Mouse (Mus musculus) MEL (cell line): ENCODE measurements around the gene Epha6. TPM values are rescaled to one million over a fixed set of nuclear protein-coding genes. Genes with fewer than 3 reads are reported as not detected.

Experiments used
- DNase-seq: peaks from one replicate; pipeline ENCODE4 v3.0.0; 2011; ENCODE audit warnings: low read depth, low spot score
- H3K27ac ChIP-seq: 2 replicates; pipeline ENCODE4 v1.5.1; 2012; ENCODE audit warnings: low read depth, mild to moderate bottlenecking, control low read depth, low read length, moderate library complexity; ENCODE audit not compliant: control insufficient read depth
- H3K27me3 ChIP-seq, 2 experiments: fragments of 150-350 bp in 1 of 2; sonication (generic) in 1 of 2; 2 replicates each; pipeline ENCODE4 v1.6.1; 2012; ENCODE audit warnings: low read length in 2 of 2, mild to moderate bottlenecking in 2 of 2, improper control_type of control experiment in 1 of 2, moderate library complexity in 1 of 2; ENCODE audit not compliant: insufficient read depth in 2 of 2, control insufficient read depth in 1 of 2
- H3K36me3 ChIP-seq, 2 experiments: 2 replicates each; pipeline ENCODE4 v1.6.1; 2012 to 2014; ENCODE audit warnings: low read length in 2 of 2, improper control_type of control experiment in 1 of 2, inconsistent platforms in 1 of 2, mild to moderate bottlenecking in 1 of 2; ENCODE audit not compliant: insufficient read depth in 2 of 2, control insufficient read depth in 1 of 2
- H3K4me1 ChIP-seq, 2 experiments: fragments of 150-350 bp in 1 of 2; sonication (generic) in 1 of 2; 2 replicates each; pipeline ENCODE4 v1.6.1; 2012; ENCODE audit warnings: low read length in 2 of 2, improper control_type of control experiment in 1 of 2, mild to moderate bottlenecking in 1 of 2; ENCODE audit not compliant: insufficient read depth in 2 of 2, control insufficient read depth in 1 of 2
- H3K4me3 ChIP-seq, 2 experiments: fragments of 150-350 bp in 1 of 2; sonication (generic) in 1 of 2; 2 replicates each; pipeline ENCODE4 v1.5.1; 2012; ENCODE audit warnings: low read depth in 2 of 2, low read length in 2 of 2, mild to moderate bottlenecking in 2 of 2, moderate library complexity in 2 of 2, control low read depth in 1 of 2, improper control_type of control experiment in 1 of 2; ENCODE audit not compliant: control insufficient read depth in 1 of 2, insufficient read depth in 1 of 2
- H3K79me2 ChIP-seq: 2 replicates; pipeline ENCODE4 v1.6.1; 2012; ENCODE audit warnings: mild to moderate bottlenecking, low read length, moderate library complexity; ENCODE audit not compliant: control insufficient read depth, poor library complexity, insufficient read depth
- H3K9ac ChIP-seq: 2 replicates; pipeline ENCODE4 v1.6.1; 2012; ENCODE audit warnings: low read depth, mild to moderate bottlenecking, control low read depth, low read length, moderate library complexity; ENCODE audit not compliant: control insufficient read depth, poor library complexity, severe bottlenecking
- H3K9me3 ChIP-seq: fragments of 150-350 bp; sonication (generic); replicated peaks from 2 replicates; pipeline ENCODE4 v1.6.1; 2012; ENCODE audit warnings: mild to moderate bottlenecking, low read length, improper control_type of control experiment, moderate library complexity; ENCODE audit not compliant: insufficient read depth
- BHLHE40 ChIP-seq: IDR thresholded peaks from 2 replicates; pipeline ENCODE4 v1.6.1; 2012; ENCODE audit warnings: low read depth, mild to moderate bottlenecking, inconsistent platforms, low read length, improper control_type of control experiment, borderline replicate concordance
- CHD1 ChIP-seq: IDR thresholded peaks from 2 replicates; pipeline ENCODE4 v1.6.1; 2012; ENCODE audit warnings: low read depth, mild to moderate bottlenecking, inconsistent platforms, low read length, improper control_type of control experiment
- CHD2 ChIP-seq: IDR thresholded peaks from 2 replicates; pipeline ENCODE4 v1.6.1; 2011; ENCODE audit warnings: low read length, improper control_type of control experiment
- CTCF ChIP-seq, 3 experiments: IDR thresholded peaks in 2 of 3; conservative IDR thresholded peaks in 1 of 3; 2 replicates each; pipeline ENCODE4 v1.5.1; 2011 to 2012; ENCODE audit warnings: low read length in 3 of 3, low read depth in 2 of 3, mild to moderate bottlenecking in 2 of 3, improper control_type of control experiment in 1 of 3, inconsistent platforms in 1 of 3, mixed read lengths in 1 of 3, moderate library complexity in 1 of 3; ENCODE audit not compliant: control insufficient read depth in 1 of 3, insufficient read depth in 1 of 3, poor library complexity in 1 of 3, severe bottlenecking in 1 of 3
- E2F4 ChIP-seq: IDR thresholded peaks from 2 replicates; pipeline ENCODE4 v1.6.1; 2011; ENCODE audit warnings: low read depth, low read length, improper control_type of control experiment, borderline replicate concordance
- ELF1 ChIP-seq: IDR thresholded peaks from 2 replicates; pipeline ENCODE4 v1.6.1; 2014; ENCODE audit warnings: low read depth, mild to moderate bottlenecking, inconsistent platforms, low read length, improper control_type of control experiment, moderate library complexity
- EP300 ChIP-seq, 2 experiments: IDR thresholded peaks; 2 replicates each; pipeline ENCODE4 v1.6.1; 2011; ENCODE audit warnings: improper control_type of control experiment in 2 of 2, low read length in 2 of 2, low read depth in 1 of 2, mild to moderate bottlenecking in 1 of 2
- GABPA ChIP-seq: IDR thresholded peaks from 2 replicates; pipeline ENCODE4 v1.6.1; 2012; ENCODE audit warnings: low read depth, mild to moderate bottlenecking, inconsistent platforms, low read length, improper control_type of control experiment, moderate library complexity
- KAT2A ChIP-seq: conservative IDR thresholded peaks from 2 replicates; pipeline ENCODE4 v1.6.1; 2012; ENCODE audit warnings: low read depth, low read length, improper control_type of control experiment, inconsistent platforms
- MAFK ChIP-seq: IDR thresholded peaks from 2 replicates; pipeline ENCODE4 v1.6.1; 2011; ENCODE audit warnings: low read depth, mild to moderate bottlenecking, low read length, improper control_type of control experiment, borderline replicate concordance
- MAZ ChIP-seq: IDR thresholded peaks from 2 replicates; pipeline ENCODE4 v1.6.1; 2012; ENCODE audit warnings: low read depth, mild to moderate bottlenecking, inconsistent platforms, low read length, improper control_type of control experiment
- MEF2A ChIP-seq: IDR thresholded peaks from 2 replicates; pipeline ENCODE4 v1.6.1; 2014; ENCODE audit warnings: low read depth, mild to moderate bottlenecking, inconsistent platforms, low read length, improper control_type of control experiment; ENCODE audit not compliant: poor library complexity, insufficient replicate concordance, severe bottlenecking; ENCODE audit errors: extremely low read depth
- MYC ChIP-seq: IDR thresholded peaks from 2 replicates; pipeline ENCODE4 v1.6.1; 2011; ENCODE audit warnings: low read depth, mild to moderate bottlenecking, low read length, improper control_type of control experiment, moderate library complexity
- NRF1 ChIP-seq: IDR thresholded peaks from 2 replicates; pipeline ENCODE4 v1.6.1; 2014; ENCODE audit warnings: low read depth, mild to moderate bottlenecking, inconsistent platforms, low read length, improper control_type of control experiment, moderate library complexity; ENCODE audit not compliant: poor library complexity, insufficient read depth, severe bottlenecking
- POLR2A ChIP-seq, 2 experiments: IDR thresholded peaks; 2 replicates each; pipeline ENCODE4 v1.6.1; 2011 to 2012; ENCODE audit warnings: low read length in 2 of 2, mild to moderate bottlenecking in 2 of 2, control low read depth in 1 of 2, improper control_type of control experiment in 1 of 2, low read depth in 1 of 2, moderate library complexity in 1 of 2; ENCODE audit not compliant: control insufficient read depth in 1 of 2, insufficient read depth in 1 of 2, poor library complexity in 1 of 2
- POLR2AphosphoS2 ChIP-seq: IDR thresholded peaks from 2 replicates; pipeline ENCODE4 v1.6.1; 2011; ENCODE audit warnings: low read length, improper control_type of control experiment
- POLR2AphosphoS5 ChIP-seq: IDR thresholded peaks from 2 replicates; pipeline ENCODE4 v1.6.1; 2012; ENCODE audit warnings: low read depth, borderline replicate concordance, mild to moderate bottlenecking, inconsistent platforms, low read length, moderate library complexity, mixed read lengths
- RCOR1 ChIP-seq: IDR thresholded peaks from 2 replicates; pipeline ENCODE4 v1.6.1; 2012; ENCODE audit warnings: low read depth, mild to moderate bottlenecking, inconsistent platforms, low read length, improper control_type of control experiment
- TAL1 ChIP-seq: IDR thresholded peaks from 2 replicates; pipeline ENCODE4 v1.6.1; 2012; ENCODE audit warnings: mild to moderate bottlenecking, inconsistent platforms, low read length, moderate library complexity, mixed read lengths
- TCF12 ChIP-seq: IDR thresholded peaks from 2 replicates; pipeline ENCODE4 v1.6.1; 2014; ENCODE audit warnings: low read depth, mild to moderate bottlenecking, inconsistent platforms, low read length, improper control_type of control experiment, moderate library complexity
- UBTF ChIP-seq: IDR thresholded peaks from 2 replicates; pipeline ENCODE4 v1.6.1; 2012; ENCODE audit warnings: low read depth, mild to moderate bottlenecking, inconsistent platforms, low read length, improper control_type of control experiment, moderate library complexity, borderline replicate concordance; ENCODE audit not compliant: insufficient read depth
- ZC3H11A ChIP-seq: IDR thresholded peaks from 2 replicates; pipeline ENCODE4 v1.6.1; 2012; ENCODE audit warnings: low read depth, mild to moderate bottlenecking, inconsistent platforms, low read length, improper control_type of control experiment
- ZMIZ1 ChIP-seq: IDR thresholded peaks from 2 replicates; pipeline ENCODE4 v1.6.1; 2012; ENCODE audit warnings: low read depth, mild to moderate bottlenecking, inconsistent platforms, low read length, improper control_type of control experiment, moderate library complexity
- polyA plus RNA-seq, 2 experiments: library from polyadenylated mRNA; stranded (reverse) in 1 of 2; unstranded in 1 of 2; fragments of >175 nt in 1 of 2; fragments of >200 nt in 1 of 2; gene quantifications; 2 replicates each; pipeline versions ENCODE4 v1.2.1 to v1.2.4; 2012; ENCODE audit warnings: low replicate concordance in 2 of 2, low read depth in 1 of 2; ENCODE audit not compliant: insufficient read length in 2 of 2, insufficient read depth in 1 of 2, missing spikeins in 1 of 2
- total RNA-seq: library from RNA; depleted of rRNA; stranded (reverse); fragments of 300-350 nt; gene quantifications from 2 replicates; pipeline ENCODE4 v1.2.3, GENCODE M21; 2012

Epha6 gene
- total and polyA plus RNA-seq, 3 experiments: not detected

- H3K4me3 ChIP-seq: no peak overlapping the region
- TF ChIP-seq ZC3H11A (no peak), POLR2AphosphoS5 (no peak), POLR2A (IDR thresholded peaks at IDR 0.05; ENCODE audit: control insufficient read depth in 1 of 2, insufficient read depth in 1 of 2, low read depth in 1 of 2, low read length in 2 of 2, poor library complexity in 1 of 2) (no peak), KAT2A (no peak), POLR2AphosphoS2 (no peak), CHD2 (no peak), GABPA (no peak), MEF2A (no peak), MAZ (no peak), ELF1 (no peak), E2F4 (no peak), TAL1 (no peak), RCOR1 (no peak), UBTF (no peak), MYC (no peak), TCF12 (no peak), MAFK (no peak)
- no peak overlapping the region for H3K9ac ChIP-seq
- H3K27me3 ChIP-seq: no peaks in the 10 kb centered on the region
- no peak overlapping the region for H3K27ac ChIP-seq
- no peaks in the 10 kb centered on the region for H3K79me2 ChIP-seq
- DNase-seq: no peak
- H3K9me3 ChIP-seq: no peaks in the 10 kb centered on the region
- no peaks in the 10 kb centered on the region for H3K4me1 ChIP-seq
- H3K36me3 ChIP-seq: no peaks in the 10 kb centered on the region
These were observed 461.0 kb downstream of the Epha6 start for GRCm38 (mm10) chr16:60144370-60144769.

GRCm38 (mm10) chr16:60121435-60121834 lies 483.9 kb downstream of the Epha6 start:
- no peak overlapping the region for H3K27ac ChIP-seq
- no peaks in the 10 kb centered on the region for H3K9me3 ChIP-seq
- H3K36me3 ChIP-seq: no peaks in the 10 kb centered on the region
- H3K4me1 ChIP-seq: no peaks in the 10 kb centered on the region
- no peak overlapping the region for H3K4me3 ChIP-seq
- H3K27me3 ChIP-seq: no peaks in the 10 kb centered on the region
- no peak for DNase-seq
- no peaks in the 10 kb centered on the region for H3K79me2 ChIP-seq
- TF ChIP-seq CTCF (IDR thresholded peaks at IDR 0.05 in 2 of 3, conservative IDR thresholded peaks at IDR 0.05 in 1 of 3; ENCODE audit: control insufficient read depth in 1 of 3, insufficient read depth in 1 of 3, low read depth in 2 of 3, low read length in 3 of 3, poor library complexity in 1 of 3, severe bottlenecking in 1 of 3) (no peak), ZMIZ1 (no peak), BHLHE40 (no peak), EP300 (IDR thresholded peaks at IDR 0.05; ENCODE audit: low read depth in 1 of 2, low read length in 2 of 2) (no peak), NRF1 (no peak), CHD2 (no peak), E2F4 (no peak), CHD1 (no peak)
- no peak overlapping the region for H3K9ac ChIP-seq
